Mouse (Mus musculus) embryonic stem cell, embryonic (primary cell): ENCODE data around the gene Kcnk13.

Source experiments
- CTCF ChIA-PET, 4 experiments: fragments of 300-600 bp in 2 of 4; fragments of 350-600 bp in 2 of 4; sonication (Branson Sonifier 250); formaldehyde crosslinking; loops; one replicate each; lab custom pipeline; 2022; ENCODE audit warnings: inconsistent platforms in 2 of 4; lab: Charles Lee
- POLR2A ChIA-PET, 4 experiments: fragments of 300-600 bp in 2 of 4; fragments of 350-600 bp in 2 of 4; sonication (Branson Sonifier 250); formaldehyde crosslinking; loops; one replicate each; lab custom pipeline; 2022; ENCODE audit warnings: antibody characterized with exemption in 4 of 4, inconsistent platforms in 1 of 4; lab: Charles Lee

Kcnk13 gene

DNA sequence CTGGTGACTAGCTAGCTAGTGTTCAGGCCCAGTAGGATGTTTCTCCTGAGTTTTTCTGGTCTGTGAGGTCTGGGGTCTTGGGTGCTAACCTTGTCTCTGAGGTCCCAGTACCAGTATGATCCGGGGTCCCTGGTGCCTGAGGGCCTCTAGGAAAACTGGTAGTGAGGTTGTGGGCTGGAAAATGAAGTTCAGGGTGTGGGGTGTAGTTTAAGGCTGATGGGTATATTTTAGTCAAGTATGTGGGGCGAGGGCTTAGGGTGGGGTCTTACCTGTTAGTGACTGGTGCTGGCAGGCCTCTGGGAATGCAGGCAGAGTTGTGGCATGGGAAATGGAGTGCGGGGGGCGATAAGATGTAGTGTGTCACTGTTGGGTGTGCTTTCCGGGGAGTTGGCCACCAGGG lies 67.4 kb downstream of the Kcnk13 start:
- CTCF ChIA-PET, result no interaction called here
- POLR2A ChIA-PET, result interaction anchor here in 2 of 4 experiments (1.2 to 1.7 kb wide), 2 partner anchors 13 to 23 kb away, joined by 3 read pairs; no protein-coding TSS in a partner anchor

DNA sequence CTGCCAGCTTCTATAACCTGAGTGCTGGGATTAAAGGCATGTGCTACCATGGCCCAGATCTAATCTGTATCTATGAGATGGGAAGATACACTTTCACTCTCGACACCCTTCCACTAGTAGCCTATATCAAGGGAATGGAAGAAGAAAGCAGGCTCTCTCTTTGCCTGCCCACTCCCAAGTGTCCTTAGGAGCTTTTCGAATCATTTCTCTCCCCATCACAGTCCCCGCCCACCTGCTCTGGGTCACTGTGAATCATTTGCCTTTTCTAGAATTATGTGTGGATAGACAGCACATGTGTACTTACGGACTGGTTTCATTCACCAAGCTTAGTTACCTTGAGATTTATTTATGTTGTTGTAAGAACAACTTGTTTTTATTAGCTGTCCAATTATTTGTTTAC lies 68.2 kb downstream of the Kcnk13 start:
- CTCF ChIA-PET, result no interaction called here

DNA sequence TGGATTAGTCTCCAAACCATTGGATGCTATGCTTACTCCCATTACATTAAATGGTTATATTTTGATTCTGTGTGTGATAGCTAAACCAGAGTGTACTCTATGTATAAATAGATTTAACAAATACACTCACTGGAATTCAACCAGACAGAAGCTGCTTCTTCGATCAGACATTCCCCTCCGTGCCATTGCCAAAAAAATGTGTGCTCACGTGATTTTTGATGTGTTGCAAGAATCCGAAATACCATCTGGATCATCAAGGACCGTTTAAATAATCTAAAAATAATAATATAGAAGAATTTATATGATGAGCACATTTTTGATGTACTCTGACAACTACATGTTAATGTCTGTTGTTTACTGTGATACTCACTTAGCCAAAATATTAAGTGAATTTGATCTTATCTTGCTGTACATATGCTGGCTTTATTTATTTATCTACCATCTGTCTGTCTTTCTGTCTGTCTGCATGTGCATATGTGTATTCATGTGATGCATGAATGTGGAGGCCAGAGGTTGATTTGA lies 74.5 kb downstream of the Kcnk13 start:
- CTCF ChIA-PET, result no interaction called here
- POLR2A ChIA-PET, result no interaction called here

More for the DNA sequence above, 68.2 kb downstream of the Kcnk13 start:
- POLR2A ChIA-PET, result interaction anchor here in 1 of 4 experiments (1.2 kb wide), 1 partner anchor 24 kb away, joined by 3 read pairs; no protein-coding TSS in a partner anchor

DNA sequence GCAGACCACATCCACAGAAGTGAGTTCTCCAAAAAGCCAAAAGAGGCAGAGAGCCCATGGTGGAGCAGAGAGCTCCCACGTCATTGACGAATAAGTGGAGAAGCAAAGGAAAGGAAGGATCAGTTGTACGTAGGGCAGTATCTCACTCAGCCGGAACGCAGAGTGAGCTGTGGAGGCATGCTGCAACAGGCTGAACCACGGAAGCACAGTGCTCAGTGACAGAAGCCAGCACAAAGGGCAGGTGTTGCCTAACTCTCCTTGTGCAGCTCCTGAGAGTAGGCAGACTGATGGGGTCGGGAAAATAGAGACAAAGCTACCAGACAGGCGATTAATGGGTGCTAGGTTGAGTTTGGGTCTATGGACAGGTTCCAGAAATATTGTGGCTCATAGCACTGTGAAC lies 77.8 kb downstream of the Kcnk13 start:
- POLR2A ChIA-PET, result interaction anchor here in 3 of 4 experiments (0.5 to 0.6 kb wide), 3 partner anchors 64 to 1028 kb away, joined by 3 to 4 read pairs (median 3); no protein-coding TSS in a partner anchor
- CTCF ChIA-PET, result no interaction called here

DNA sequence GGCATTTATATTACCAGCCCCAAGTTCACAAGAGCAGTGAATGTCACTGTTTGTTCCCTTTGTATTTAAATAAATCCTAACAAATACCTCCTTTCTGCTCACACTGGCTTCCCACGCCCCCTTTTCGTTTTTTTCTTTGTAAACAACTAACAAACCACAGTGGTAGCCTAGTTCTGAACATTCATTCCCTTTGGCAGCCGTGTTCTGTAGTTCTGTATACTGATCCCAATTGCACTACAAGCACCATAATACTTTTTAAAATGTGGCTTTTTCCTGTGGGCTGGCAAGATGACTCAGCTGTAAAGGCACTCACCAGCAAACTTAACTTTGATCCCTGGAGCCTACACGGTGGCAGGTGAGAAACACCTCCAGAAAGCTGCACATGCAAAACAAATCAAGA lies 80.4 kb downstream of the Kcnk13 start:
- ChIA-PET CTCF (no interaction called here), POLR2A (no interaction called here)

DNA sequence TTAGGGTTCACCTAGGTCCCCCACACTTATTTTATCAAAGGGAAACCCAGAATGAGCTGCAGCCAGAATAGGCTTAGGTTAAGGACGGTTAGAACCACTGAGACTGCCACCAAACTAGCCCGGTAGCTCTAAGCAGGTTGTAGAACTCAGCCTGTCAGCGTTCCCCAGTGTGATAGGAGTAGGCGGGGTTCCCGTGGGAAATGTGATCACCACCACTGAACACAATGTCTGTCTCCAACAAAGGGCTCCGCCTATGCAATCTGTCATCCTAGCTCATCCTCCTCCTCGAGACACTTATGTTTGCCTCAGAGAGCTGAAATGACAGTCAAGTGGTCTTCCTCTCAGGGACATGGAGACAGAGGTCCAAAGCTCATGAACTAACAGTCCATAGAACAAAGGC lies 86.3 kb downstream of the Kcnk13 start:
- CTCF ChIA-PET, result interaction anchor here in 1 of 4 experiments (0.6 kb wide), 1 partner anchor 129 kb away, joined by 5 read pairs; no protein-coding TSS in a partner anchor
- POLR2A ChIA-PET, result interaction anchor here in 2 of 4 experiments (0.6 to 1.3 kb wide), 2 partner anchors 15 to 68 kb away, joined by 3 read pairs; no protein-coding TSS in a partner anchor

DNA sequence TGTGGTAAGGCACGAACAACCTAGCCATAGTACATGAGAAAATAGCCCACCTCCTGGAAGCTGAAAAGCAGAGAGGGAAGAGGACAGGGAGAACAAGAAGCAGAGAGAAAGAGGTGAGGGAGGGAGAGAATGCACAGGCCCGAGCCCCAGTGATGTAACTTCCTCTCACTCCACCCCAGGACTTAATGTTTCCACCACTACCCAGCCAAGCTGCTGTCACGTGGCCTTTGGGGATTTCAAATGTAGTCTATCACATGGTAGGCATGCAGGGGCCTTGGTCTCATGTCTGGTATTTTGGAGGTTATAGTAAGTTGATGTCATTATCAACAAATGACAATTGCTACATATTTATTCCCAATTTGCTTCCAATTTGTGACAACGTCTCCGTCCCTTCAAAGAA lies 89.3 kb downstream of the Kcnk13 start:
- ChIA-PET CTCF (no interaction called here), POLR2A (no interaction called here)

DNA sequence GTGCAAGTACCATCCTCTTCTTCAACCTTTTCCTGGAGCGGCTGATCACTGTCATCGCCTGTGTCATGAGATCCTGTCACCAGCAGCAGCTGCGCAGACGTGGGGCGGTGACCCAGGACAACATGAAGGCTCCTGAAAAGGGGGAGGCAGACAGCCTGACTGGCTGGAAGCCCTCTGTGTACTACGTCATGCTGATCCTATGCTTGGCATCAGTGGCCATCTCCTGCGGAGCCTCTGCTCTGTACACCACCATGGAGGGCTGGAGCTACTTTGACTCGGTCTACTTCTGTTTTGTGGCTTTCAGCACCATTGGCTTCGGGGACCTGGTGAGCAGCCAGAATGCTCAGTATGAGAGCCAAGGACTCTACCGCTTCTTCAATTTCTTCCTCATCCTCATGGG lies 96.8 kb downstream of the Kcnk13 start:
- ChIA-PET CTCF (no interaction called here), POLR2A (no interaction called here)

DNA sequence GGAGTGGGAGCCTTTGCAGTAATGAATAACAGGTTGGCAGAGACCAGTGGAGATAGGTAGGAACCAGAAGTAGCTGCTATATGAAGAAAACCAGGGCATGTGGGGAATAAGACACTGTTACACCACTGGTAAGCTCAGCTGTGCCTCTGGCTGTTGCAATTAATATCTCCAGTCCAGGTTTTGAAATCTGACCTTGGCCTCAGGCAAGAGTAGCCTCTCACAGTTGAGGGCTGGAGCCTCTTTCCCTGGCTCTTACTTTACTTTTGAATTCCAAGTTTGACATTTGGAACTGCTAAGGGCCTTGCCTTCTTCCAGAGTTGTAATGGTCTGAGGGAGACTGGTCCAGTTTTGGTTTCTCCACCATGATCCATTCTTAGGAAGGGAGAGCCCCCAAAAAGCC lies 97.5 kb downstream of the Kcnk13 start:
- ChIA-PET CTCF (no interaction called here), POLR2A (no interaction called here)

DNA sequence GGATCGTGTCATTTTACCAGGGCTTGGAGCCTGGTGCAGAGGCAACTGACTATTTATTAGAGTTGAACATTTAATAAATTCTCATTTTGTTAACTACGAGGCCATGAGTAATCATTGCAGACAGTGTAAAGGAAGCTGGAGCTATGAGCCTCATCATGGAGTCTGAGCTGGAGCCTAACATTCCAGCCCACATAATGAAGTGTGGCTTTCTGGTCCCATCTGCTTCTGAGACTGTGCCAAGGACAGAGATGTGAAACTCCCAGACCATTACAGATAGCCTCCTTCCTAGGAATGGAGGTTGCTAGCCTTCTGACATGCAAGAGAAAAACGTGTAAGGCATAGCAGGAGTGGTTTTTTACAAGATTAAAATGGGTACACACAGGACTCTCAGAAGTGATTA lies 98.3 kb downstream of the Kcnk13 start:
- CTCF ChIA-PET, result no interaction called here
- POLR2A ChIA-PET, result interaction anchor here in 1 of 4 experiments (1.0 kb wide), 1 partner anchor 75 kb away, joined by 3 read pairs; no protein-coding TSS in a partner anchor

DNA sequence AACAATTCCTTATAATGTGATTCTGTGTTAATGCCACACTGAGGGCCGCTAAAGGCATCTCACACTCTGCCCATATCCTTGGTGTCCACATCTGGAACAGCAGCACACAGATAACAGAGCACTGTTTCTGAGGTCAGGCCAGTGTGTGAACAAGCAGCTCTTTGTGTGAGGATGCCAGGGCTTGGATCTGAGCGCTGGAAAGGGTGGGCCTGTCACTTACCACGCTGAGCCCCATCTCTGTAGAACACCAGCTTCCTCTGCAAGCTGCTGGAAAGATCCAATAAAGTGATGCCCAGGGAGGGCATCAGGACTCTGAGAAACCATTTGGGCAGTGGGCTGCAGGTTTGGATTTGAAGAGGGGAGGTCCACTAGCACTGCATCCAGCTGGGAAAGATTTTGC lies 100.8 kb downstream of the Kcnk13 start:
- ChIA-PET POLR2A (interaction anchor here in 2 of 4 experiments (0.5 to 1.2 kb wide), 3 partner anchors 14 to 62 kb away, joined by 3 read pairs; no protein-coding TSS in a partner anchor), CTCF (no interaction called here)

DNA sequence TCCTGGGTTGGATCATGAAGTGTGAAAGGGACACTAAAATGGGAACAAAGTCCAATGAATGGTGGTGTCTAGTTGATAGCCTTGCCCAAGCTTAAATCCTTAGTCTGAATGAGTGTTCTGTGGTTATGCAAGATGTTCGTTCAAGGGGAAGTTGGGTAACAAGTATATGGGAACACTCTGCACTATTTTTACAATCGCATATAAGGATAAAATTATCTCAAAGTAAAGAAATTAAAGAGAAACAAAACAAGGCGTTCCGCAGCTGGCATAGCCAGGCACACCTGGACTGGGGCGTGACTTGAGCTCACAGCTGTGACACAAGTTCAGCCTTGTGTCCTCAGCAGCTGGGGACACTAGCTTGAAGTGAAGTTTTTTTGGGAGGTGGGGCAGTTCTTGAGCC lies 103.2 kb downstream of the Kcnk13 start:
- CTCF ChIA-PET, result no interaction called here
- POLR2A ChIA-PET, result interaction anchor here in 1 of 4 experiments (1.1 kb wide), 1 partner anchor 13 kb away, joined by 3 read pairs; no protein-coding TSS in a partner anchor

DNA sequence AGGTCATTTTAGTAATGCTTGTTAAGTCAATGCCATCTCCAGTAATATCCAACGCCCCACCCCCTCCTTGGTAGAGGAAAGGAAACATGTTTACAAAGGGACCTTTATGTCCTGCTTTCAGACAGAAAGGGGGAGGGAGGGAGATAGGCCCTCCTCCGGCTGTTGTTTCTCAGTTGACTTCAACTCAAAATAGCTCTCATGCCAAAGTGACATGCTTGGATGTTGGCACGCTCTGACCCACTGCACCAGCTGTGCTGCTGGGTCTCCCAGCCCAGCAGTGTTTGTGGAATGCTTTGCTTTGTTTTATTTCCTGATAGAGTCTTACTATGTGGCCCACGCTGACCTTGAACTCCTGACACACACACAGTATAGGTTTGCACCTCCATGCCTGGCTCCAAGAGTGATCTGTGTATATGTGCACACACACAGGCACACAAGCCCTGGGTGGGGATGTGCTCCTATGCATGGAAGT lies 108.9 kb downstream of the Kcnk13 start:
- ChIA-PET CTCF (interaction anchor here in 1 of 4 experiments (0.5 kb wide), 1 partner anchor 440 kb away, joined by 8 read pairs; no protein-coding TSS in a partner anchor), POLR2A (interaction anchor here in 1 of 4 experiments (0.5 kb wide), 1 partner anchor 1274 kb away, joined by 11 read pairs; no protein-coding TSS in a partner anchor)

DNA sequence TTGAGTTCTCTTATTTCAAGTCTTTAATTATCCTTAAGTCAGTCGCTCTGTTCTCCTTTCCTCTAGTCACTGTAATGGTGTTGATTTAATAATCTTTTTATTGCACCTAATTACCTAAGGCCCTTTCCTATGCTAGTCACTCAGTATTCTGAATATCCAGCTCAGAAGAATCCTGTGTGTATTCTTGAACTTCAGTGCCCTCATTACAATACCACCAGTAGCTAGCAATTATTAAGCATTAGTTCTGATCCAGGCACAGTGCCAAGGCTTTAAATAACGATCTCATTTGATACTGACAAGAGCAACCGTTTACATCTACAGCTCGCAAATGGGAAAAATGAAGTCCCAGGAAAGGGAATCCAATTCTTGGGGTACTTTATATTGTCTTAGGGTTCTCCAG lies 111.4 kb downstream of the Kcnk13 start:
- ChIA-PET POLR2A (no interaction called here), CTCF (no interaction called here)

DNA sequence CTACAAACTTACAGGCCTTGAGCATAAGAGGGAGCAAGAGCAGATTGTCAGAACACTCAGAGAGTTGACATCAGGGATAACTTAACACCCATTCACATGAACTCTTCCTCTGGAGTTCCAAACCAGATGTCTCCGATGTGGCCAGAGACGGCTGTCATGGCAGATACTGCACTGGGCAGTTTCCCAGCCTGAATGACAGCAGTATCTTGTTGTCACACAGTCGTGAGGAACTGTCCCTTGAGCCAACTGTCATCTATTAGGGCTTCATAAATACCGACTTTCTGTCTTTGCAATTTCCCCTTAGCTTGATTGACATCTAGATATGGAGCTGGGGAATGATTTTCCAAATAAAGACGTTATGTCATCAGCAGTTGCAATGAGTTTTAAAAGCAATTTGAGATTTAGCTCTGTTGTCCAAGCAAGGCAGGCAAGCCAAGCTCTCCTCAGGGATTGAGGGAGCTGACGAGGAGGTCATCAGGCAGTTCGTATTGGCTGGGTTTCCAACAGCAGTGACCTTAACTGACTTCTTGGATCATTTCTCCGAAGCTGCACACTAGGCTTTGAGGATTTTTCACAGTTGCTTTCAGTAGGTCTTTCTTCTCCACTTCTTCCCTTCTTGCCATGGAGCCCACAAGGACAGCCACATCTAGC lies 115.5 kb downstream of the Kcnk13 start:
- POLR2A ChIA-PET, result interaction anchor here in 1 of 4 experiments (0.8 kb wide), 1 partner anchor 12 kb away, joined by 3 read pairs; no protein-coding TSS in a partner anchor

DNA sequence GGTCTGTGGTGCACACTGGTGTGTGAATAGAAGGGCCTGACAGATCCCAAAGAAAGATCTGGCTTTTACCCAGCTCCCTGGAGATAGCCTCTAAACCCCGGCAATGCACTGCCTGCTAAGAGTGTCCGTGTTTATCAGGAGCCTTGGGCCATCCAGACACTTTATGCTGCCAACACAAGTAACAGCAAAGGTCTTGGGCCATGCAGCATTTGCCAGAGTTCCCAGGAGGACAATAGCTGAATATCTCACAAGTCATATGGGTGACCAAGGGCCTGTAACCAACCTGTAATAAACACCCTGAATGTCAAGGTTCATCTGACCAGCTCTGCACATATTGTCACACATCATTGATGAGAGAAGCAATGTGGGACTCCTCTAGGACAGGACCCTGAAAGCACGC lies 123.7 kb downstream of the Kcnk13 start:
- ChIA-PET CTCF (interaction anchor here in 1 of 4 experiments (2.9 kb wide), 1 partner anchor 115 kb away, joined by 9 read pairs; no protein-coding TSS in a partner anchor), POLR2A (interaction anchor here in 2 of 4 experiments (0.5 to 1.7 kb wide), 2 partner anchors 203 to 590 kb away, joined by 3 read pairs; partner anchors contain the start of genes Efcab11 (in 1 of the 2) and Tdp1 (in 1 of the 2))

More for the DNA sequence above, 115.5 kb downstream of the Kcnk13 start:
- CTCF ChIA-PET, result no interaction called here

DNA sequence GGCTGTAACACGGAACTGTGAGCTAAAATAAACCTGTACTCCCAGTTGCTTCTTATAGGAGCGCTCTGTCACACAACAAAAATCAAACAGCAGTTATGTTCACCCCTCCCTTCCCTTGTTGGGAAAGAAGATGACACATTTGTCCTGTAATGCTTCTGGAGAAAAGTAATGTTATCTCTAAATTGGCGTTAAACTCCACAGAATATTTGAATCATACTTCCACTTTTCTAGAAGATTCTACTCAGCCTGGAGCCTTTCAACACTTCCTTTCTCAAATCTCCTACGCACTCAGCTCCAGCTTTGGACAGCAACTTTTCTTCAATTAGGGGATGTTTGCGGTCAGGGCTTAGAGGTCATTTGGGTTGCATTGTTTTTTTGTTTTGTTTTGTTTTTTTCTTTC lies 125.0 kb downstream of the Kcnk13 start:
- CTCF ChIA-PET, result no interaction called here
- POLR2A ChIA-PET, result interaction anchor here in 1 of 4 experiments (1.7 kb wide), 1 partner anchor 205 kb away, joined by 3 read pairs; the partner anchor contains the start of genes Efcab11 and Tdp1

DNA sequence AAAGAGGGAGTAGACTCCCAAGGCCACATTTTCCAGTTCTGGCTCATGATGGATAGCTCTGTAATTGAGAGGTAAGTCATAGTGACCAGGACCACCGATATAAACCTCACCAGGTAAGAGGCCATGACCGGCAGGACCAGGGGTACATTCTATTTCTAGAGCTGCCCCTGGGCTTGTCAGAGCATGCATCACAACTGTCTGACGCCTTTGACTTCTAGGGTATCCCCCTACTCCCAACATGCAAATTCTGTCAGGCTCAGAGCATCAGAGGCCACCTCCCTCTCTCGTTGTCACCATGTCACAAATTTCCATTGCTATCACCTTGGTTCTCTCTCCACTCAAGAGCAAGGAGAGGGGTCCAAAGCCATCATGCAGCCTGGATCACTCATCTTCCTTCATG lies 126.5 kb downstream of the Kcnk13 start:
- ChIA-PET POLR2A (interaction anchor here in 1 of 4 experiments (0.6 kb wide), 1 partner anchor 900 kb away, joined by 3 read pairs; no protein-coding TSS in a partner anchor), CTCF (no interaction called here)

DNA sequence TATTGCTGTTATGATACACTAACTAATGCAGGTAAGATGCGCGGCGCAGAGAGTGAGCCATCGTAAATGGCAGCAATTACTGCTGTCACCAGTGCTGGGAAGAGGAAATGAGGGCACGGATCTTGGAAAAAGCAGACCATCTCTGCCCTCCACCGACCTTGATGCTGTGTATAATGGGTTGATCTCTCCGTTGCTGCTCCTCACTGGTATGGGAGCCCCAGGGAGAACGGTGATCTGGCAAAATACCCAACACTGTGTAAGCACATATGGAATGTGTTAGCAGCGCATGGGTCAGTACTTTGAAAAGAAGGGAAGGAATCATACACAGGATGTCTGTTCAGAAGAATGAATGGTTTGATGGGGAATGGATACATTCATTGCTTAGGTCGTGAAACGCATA lies 128.7 kb downstream of the Kcnk13 start:
- ChIA-PET POLR2A (no interaction called here), CTCF (no interaction called here)
